In genomic region chr4:119008476-119008875, GRCm38 (mm10) we compare ENCODE assay signal across 11 mouse cellular contexts. TPM values are rescaled to one million over a fixed set of nuclear protein-coding genes. Genes with fewer than 3 reads are reported as not detected.
DNase-seq lines count a peak whose midpoint lies in the region; ATAC-seq and TF ChIP-seq lines count a peak whose summit lies in the region.
"Had no signal": no experiment of that assay in that cellular context is flagged by ENCODE, and none has a peak within 500 bp of the region (broad histone marks: within the 10 kb centered on the region; RNA-seq: fewer than 3 reads in every experiment).

No protein-coding gene starts in this region.

- DNase-seq in midbrain, postnatal 0 days (ENCODE audit: low spot score), result peak; percentile 28
- peak; percentile 32 for DNase-seq in gastrocnemius, postnatal 14 days
- peak; percentile 31 to 40 for DNase-seq in layer of hippocampus, adult 8-10 months (ENCODE audit: low spot score in 2 of 2)
- no peak for DNase-seq in urinary bladder, adult 18-20 months (ENCODE audit: low spot score in 2 of 2)
- no peak for DNase-seq in ovary, postnatal 14 days (ENCODE audit: low spot score)

- no peak overlapping the region for H3K4me2 ChIP-seq in forebrain, embryonic 12.5 days
- H3K4me2 ChIP-seq in forebrain, embryonic 15.5 days (replicated peaks), result no peak overlapping the region
- no peak overlapping the region for H3K4me2 ChIP-seq in midbrain, postnatal 0 days (ENCODE audit: low read depth, low read length, poor library complexity, severe bottlenecking)
- no peak overlapping the region for H3K4me2 ChIP-seq in midbrain, embryonic 16.5 days (ENCODE audit: low read length)

- WGBS in forebrain, embryonic 12.5 days, result 23% methylated on average over 6 of the region's 6 CpGs
- WGBS in forebrain, embryonic 15.5 days, result 27% methylated on average over 6 of the region's 6 CpGs
- WGBS in midbrain, postnatal 0 days, result 36% methylated on average over 6 of the region's 6 CpGs
- WGBS in midbrain, embryonic 16.5 days, result 33% methylated on average over 6 of the region's 6 CpGs

- no peaks in the 10 kb centered on the region for H3K36me3 ChIP-seq in forebrain, embryonic 12.5 days (replicated peaks)
- H3K36me3 ChIP-seq in forebrain, embryonic 15.5 days, result no peaks in the 10 kb centered on the region
- no peaks in the 10 kb centered on the region for H3K36me3 ChIP-seq in midbrain, postnatal 0 days (ENCODE audit: insufficient read depth, low read length)
- no peaks in the 10 kb centered on the region for H3K36me3 ChIP-seq in midbrain, embryonic 16.5 days (ENCODE audit: control insufficient read depth, insufficient read depth, low read length)

- ATAC-seq in forebrain, embryonic 12.5 days (ENCODE audit: low FRiP score), result no peak
- no peak for ATAC-seq in forebrain, embryonic 15.5 days (replicated peaks)
- no peak for ATAC-seq in midbrain, postnatal 0 days (ENCODE audit: low FRiP score)
- ATAC-seq in midbrain, embryonic 16.5 days, result no peak

- H3K4me3 ChIP-seq in forebrain, embryonic 12.5 days (replicated peaks), result no peak overlapping the region
- no peak overlapping the region for H3K4me3 ChIP-seq in forebrain, embryonic 15.5 days
- no peak overlapping the region for H3K4me3 ChIP-seq in midbrain, postnatal 0 days (ENCODE audit: low read depth, low read length)
- H3K4me3 ChIP-seq in midbrain, embryonic 16.5 days (ENCODE audit: low read depth, low read length), result no peak overlapping the region

- no peaks in the 10 kb centered on the region for H3K27me3 ChIP-seq in forebrain, embryonic 12.5 days
- no peaks in the 10 kb centered on the region for H3K27me3 ChIP-seq in forebrain, embryonic 15.5 days
- no peaks in the 10 kb centered on the region for H3K27me3 ChIP-seq in midbrain, postnatal 0 days (ENCODE audit: insufficient read depth, low read length)
- no peaks in the 10 kb centered on the region for H3K27me3 ChIP-seq in midbrain, embryonic 16.5 days (ENCODE audit: control insufficient read depth, insufficient read depth, low read depth, low read length)

- H3K9ac ChIP-seq in forebrain, embryonic 12.5 days, result no peak overlapping the region
- no peak overlapping the region for H3K9ac ChIP-seq in forebrain, embryonic 15.5 days (replicated peaks)
- no peak overlapping the region for H3K9ac ChIP-seq in midbrain, postnatal 0 days (replicated peaks; ENCODE audit: low read length, poor library complexity, severe bottlenecking)
- H3K9ac ChIP-seq in midbrain, embryonic 16.5 days (ENCODE audit: low read depth, low read length), result no peak overlapping the region

- peak overlapping the region; percentile 42; the same call in 1 of the 2 replicates for H3K27ac ChIP-seq in forebrain, embryonic 12.5 days
- no peak overlapping the region for H3K27ac ChIP-seq in forebrain, embryonic 15.5 days (replicated peaks)
- H3K27ac ChIP-seq in midbrain, postnatal 0 days (ENCODE audit: low read depth, low read length), result no peak overlapping the region
- H3K27ac ChIP-seq in midbrain, embryonic 16.5 days (ENCODE audit: low read length), result no peak overlapping the region

- intact Hi-C loops in gastrocnemius, postnatal 14 days (cut with DNase I; ENCODE audit: low total_unique reads), result loop anchor here (10.0 kb wide), 1 partner anchor 196 kb away; no protein-coding TSS in a partner anchor

- no peak for TF ChIP-seq CTCF in midbrain, postnatal 0 days (IDR thresholded peaks at IDR 0.05)

- no peaks in the 10 kb centered on the region for H3K9me3 ChIP-seq in forebrain, embryonic 12.5 days
- no peaks in the 10 kb centered on the region for H3K9me3 ChIP-seq in forebrain, embryonic 15.5 days
- H3K9me3 ChIP-seq in midbrain, postnatal 0 days (ENCODE audit: low read length), result no peaks in the 10 kb centered on the region
- no peaks in the 10 kb centered on the region for H3K9me3 ChIP-seq in midbrain, embryonic 16.5 days (replicated peaks; ENCODE audit: control insufficient read depth, low read length, poor library complexity, severe bottlenecking)

- H3K4me1 ChIP-seq in forebrain, embryonic 12.5 days, result peaks cover 21% of the 10 kb centered on the region
- peaks cover 7% of the 10 kb centered on the region; the same call in 1 of the 2 replicates for H3K4me1 ChIP-seq in forebrain, embryonic 15.5 days
- no peaks in the 10 kb centered on the region for H3K4me1 ChIP-seq in midbrain, postnatal 0 days (ENCODE audit: insufficient read depth, low read length)
- no peaks in the 10 kb centered on the region for H3K4me1 ChIP-seq in midbrain, embryonic 16.5 days (ENCODE audit: control insufficient read depth, insufficient read depth, low read length)

RNA-seq across cellular contexts. Expression of gene Lao1, which starts 47.1 kb away (rescaled TPM):
- polyA plus RNA-seq in forebrain, embryonic 12.5 days (2016; fragmentation: Nextera tagmentation; extraction: Ambion mirVana), result not detected in 2 replicates
- polyA plus RNA-seq in forebrain, embryonic 15.5 days (2015; fragmentation: Nextera tagmentation; extraction: Ambion mirVana), result 0.28 and 0.29 TPM in 2 replicates
- 0.22 and 0.42 TPM in 2 replicates for total RNA-seq in midbrain, postnatal 0 days (2014; rRNA removed)
- polyA plus RNA-seq in midbrain, postnatal 0 days (2015; fragmentation: Nextera tagmentation; extraction: Ambion mirVana), result not detected in 2 replicates
- polyA plus RNA-seq in midbrain, embryonic 16.5 days (2015; fragmentation: Nextera tagmentation; extraction: Ambion mirVana), result not detected in 2 replicates
- under 1 TPM; 0.23 to 0.73 TPM for total RNA-seq in gastrocnemius, postnatal 14 days (2021)
- under 1 TPM in 3 of 4 experiments, not detected in 1; 0.23 to 0.43 (median 0.25) TPM for total RNA-seq in layer of hippocampus, adult 8-10 months (2022)
- total RNA-seq: liver, adult 2 months; MEL had no signal
- polyA plus RNA-seq: liver, adult 2 months; spleen, adult 2 months had no signal

Comparison
In these comparisons a context has a peak if more than half of its experiments do, and no peak if none do; other contexts are left out.
1. DNase-seq: peak in midbrain, postnatal 0 days (single experiment), gastrocnemius, postnatal 14 days (single experiment) and layer of hippocampus, adult 8-10 months (2 of 2); none in urinary bladder, adult 18-20 months (0 of 2) and ovary, postnatal 14 days (single experiment).